Mouse (Mus musculus) urinary bladder, adult 18-20 months (tissue): Measurements from ENCODE around the gene Ttll5.

Experiments
- DNase-seq, 2 experiments: peaks; one replicate each; pipeline ENCODE4 v3.0.0; 2022; ENCODE audit warnings: low spot score in 2 of 2, mixed read lengths in 2 of 2

Ttll5 gene

DNA sequence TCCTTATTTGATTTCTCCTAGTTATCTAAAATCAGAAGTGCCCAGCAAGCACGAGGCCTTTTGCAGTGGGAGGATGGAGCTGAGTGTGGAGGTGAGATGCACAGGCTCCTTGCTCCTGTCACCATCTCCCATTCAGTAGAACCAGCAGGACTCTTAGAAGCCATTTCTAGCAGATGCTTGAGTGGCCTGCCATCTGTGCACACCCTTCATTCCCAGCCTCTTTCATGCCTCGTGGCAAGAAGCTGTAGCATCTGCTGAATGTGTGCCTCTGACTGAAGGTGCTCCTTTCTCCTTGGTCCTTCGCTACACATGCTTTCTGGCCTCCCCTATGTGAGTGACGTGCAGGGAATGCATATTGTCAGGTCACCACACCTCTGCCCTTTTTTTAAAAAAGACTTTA is 143.9 kb downstream of the Ttll5 start:
- DNase-seq, result no peak

DNA sequence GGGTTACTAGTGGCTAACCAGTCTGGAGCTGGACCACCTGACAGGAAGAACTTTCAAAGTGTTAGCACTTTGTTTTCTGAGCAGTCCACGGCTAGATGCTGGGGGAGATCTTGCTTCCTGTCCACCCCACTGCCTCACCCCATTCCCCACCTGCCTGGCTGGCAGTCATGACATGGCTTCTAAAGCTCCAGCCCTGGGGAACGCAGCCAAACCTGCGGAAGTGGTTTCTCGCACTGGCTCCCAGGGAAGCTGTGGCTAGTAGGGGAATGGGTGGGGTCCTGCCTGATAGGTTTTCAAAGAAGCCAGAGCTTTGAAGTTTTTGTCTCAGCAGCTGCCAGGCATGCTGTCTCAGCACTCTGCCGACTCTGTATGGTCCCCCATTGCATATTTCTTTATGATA is 145.1 kb downstream of the Ttll5 start:
- DNase-seq, result no peak

DNA sequence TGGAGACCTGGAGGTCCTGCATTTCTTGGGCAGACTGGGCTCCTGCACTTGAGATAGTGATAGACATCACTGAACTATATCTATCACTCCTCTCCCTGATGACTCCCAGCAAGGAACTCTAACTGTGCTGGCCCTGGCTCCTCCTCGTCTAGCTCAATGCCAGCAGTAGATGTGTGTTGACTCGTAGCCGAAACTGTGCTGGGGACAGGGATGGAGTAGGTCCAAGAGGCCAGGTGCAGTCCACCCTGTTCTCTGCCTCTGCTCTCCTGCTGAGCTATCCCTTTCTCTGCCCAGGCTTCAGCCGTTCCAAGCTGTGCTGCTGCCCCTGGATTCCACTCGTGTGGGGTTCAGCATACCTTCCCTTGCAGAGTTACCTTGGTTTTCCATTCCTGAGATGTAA is 145.7 kb downstream of the Ttll5 start:
- DNase-seq, result no peak

DNA sequence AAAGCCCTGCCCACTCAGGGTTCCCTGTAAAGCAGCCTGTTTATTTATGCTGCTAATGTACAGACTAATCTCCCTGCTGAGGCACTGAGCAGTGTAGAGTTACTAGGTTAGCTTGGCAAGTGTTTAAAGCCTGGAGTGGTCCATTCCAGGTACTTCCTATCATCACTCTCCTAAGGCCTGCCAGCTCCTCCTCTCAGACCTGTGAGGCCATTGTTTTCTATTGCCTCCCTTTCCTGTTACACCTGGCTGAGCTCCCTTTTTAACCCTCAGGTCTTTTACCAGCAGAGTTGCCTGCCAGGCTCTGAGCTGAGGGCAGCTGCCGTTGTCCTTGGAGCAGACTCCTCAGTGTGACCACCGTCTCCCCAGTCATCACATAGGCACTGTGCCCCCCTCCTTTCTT is 146.3 kb downstream of the Ttll5 start:
- DNase-seq, result no peak

DNA sequence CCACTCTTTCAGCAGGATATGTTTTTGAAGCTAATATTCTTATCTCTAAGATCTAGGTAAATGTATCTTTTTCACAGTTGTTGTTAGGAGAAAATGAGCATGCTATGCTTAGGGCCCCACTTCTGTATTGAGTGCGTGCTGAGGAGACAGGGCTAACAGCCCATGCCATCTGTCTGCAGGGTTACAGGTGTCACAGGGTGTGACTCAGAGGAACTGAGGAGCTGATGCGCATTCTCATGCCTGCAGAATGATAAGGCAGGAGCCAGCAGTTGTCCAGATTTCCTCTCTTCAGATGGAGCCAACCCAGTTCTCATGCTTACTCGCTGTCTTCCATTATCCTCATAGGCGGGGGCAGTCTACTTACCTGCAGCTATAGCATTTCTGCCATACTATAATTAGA is 147.2 kb downstream of the Ttll5 start:
- DNase-seq, result no peak

DNA sequence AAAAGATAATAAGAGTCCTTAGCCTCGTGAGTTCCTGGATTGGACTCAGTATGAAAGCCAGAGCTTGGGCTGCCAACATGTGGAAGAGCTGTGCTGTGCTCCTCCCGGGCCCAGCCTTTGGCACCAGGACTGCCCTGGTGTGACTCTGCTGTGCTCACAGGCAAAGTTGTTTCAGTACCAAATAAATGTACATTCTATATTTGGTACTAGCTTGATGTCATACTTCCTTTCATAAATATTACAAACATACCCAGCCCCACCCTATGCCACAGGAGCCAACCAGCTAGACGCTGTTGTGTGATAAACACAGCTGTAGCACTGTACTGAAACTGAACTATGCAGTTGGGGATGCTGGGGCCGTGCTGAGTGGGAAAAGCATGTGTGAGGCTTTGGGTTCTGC is 149.1 kb downstream of the Ttll5 start:
- DNase-seq, result no peak

DNA sequence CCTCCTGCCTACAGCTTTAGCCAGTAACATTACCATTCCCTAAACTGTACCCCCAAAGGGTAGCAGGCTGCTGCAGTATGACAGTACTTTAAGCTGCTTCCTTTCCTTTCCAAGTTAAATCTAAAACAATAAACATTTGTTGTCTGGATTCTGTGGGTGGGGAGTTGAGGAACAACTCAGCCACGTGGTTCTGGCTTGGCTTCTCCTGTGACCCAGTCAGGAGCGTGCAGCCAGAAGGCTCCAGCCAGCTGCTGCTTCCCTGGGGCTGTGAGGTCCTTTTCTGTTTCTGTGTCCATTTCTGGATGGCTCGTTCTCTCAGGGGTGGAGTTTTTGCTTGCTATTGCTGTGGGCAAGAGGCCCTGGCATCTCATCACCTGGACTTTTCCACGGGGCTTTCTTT is 149.6 kb downstream of the Ttll5 start:
- peak in 1 of 2 experiments; percentile 30 for DNase-seq

DNA sequence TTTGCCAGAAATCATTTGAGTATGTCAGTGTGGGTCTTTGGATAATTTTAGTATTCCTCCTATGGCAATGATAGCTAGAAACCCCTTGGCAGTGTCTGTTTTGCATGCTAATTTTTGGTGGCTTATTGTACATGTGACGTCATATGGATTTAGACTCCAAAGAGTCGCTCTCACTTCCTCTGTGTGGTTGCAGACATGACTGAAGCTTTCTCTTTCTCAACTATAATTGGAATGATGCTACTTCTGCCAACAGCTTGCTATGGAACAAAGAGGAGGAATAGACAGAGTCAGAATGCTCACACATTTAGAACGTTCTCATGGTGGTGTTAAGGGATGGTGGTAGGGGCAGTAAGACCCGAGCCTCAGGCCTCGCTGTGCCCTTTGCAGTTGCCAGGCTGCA is 155.5 kb downstream of the Ttll5 start:
- DNase-seq, result no peak

DNA sequence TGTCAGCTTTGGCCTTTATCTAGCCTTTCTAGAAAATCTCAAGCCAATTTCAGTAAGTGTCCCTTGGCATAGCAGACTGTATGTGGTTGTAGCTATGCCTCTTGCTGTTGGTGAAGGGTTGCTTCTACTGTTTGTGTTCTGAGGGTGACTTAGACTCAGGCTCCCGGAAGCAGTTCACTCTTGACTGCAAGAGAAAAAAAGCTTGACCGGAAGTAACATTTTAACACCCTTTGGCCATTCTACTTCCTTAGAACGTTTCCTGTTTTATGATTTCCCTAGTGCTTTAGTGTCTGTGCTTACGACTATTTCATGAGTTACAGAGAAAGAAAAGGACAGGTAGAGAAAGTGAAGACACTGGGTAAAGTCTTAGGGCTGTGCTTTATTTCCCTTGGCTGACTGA is 161.1 kb downstream of the Ttll5 start:
- DNase-seq, result no peak

DNA sequence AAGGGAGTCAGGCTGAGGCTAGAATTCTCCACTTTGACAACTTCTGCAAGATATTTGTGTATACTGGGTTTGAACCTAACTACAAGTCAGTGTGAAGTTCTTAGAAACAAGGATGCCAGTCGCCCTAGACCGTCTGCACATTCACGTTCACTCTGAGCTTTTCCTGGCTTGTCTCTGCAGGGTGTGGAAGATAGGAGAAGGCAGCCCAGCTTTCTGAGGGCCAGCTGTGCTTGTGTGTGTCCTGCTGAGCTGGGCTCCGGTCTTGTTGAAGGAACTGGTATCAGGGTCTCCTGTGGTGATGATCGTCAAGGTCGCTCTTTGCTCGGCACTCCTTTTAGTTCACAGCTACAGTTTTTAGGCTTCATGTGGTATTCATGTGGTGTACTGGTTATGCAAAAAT is 161.6 kb downstream of the Ttll5 start:
- no peak for DNase-seq

DNA sequence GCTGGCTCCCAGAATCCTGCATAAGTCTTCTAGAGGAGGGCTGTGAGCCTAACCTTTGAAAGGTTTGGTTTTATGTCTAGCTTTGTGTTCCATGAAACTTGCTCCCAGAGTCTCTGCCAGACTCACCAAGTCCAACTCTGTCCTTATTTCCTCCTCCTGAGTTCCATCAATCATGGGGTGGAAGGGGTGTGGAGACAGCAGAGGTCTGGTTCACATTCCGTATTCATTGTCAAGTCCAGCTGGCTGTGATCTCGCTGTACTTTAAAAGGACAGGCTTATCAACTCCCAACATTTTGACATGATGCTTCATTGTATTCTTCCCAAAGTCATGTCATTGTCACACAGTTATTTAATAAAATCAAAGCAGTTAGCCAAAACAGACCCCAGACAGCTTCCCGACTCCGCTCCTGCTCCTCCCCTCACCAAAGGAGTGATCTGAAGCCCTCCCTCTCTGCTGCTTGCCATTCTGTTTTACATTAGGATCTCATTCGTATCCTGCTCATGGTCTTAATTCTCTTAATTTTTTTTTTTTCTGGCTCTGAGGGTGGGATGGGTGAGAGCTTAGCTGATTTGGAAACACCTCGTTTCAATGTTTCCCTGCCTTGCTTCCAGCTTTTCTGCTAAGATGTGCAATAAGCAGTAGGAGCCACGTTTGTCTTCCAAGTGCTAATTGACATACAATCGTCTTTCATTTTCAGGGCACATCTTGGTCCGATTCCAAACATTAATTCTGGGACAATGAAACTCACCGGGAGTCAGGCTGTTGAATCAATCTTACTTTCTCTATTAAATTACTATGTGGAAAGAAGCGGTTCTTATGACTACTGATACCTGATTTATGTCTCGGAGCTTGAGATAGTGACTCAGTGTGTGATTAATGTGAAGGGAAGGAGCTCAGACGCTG is 162.3 kb downstream of the Ttll5 start:
- no peak for DNase-seq

DNA sequence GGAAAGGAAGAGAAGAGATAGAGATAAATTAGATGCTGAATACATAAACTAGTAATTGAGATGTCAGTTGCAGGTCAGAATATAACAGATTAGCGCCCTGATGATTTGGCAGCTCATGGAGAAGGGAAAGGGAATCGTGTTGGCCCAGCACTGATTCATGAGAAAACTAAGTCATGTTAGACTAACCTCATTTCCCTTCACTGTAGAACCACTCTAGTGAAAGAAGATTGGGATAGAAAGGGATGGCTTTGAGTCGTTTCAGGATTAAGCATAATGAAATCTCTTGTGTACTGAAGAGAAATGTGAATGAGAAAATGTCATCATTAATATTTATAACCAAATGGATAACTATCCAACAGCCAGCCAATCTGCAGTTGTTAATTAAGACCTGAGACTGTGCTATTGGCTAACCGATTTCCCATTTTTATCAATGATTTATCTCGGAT is 163.0 kb downstream of the Ttll5 start:
- no peak for DNase-seq

DNA sequence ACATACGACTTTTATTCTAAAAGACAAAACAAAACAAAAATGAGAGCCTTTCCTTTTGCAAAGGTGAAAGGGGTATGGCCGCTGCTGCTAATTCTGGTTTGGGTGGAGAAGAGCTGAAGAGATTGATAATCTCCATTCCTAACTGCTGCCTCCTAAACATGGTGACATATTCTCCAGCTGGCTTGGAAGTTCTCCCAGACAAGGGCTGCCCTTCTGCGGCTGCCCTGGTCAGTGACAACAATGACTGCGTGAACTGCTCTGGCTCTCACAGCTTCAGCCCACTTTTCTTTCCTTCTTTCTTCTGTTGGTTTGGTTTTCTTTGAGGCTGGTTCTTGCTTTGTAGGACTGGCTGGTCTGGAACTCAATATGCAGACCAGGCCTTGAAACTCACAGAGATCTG is 163.7 kb downstream of the Ttll5 start:
- no peak for DNase-seq

DNA sequence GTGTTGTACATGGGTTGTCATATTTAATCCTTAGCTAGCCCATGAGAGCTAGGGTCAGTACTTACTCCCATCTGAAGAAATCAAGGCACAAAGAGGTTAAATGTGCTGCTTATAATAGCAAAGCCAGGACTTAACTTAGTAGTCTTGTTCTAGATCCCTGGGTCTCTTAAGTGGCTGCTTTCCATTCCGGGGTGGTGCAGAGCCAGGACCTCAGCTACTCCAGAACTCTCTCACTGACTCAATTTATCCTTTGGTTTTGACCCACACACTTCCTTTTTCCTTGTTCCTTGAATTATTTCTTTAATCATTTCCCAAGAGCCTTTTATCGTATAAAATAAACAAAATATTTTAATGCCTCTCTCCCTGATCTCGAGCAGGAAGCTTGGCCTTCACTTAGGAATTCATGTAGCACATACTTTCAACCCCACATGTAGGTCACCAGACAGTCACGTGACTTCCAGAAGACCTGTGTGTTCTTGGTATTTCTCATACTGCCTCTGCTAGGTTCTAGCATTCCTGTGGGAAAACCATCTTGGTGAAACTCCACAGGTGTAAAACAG is 164.4 kb downstream of the Ttll5 start:
- no peak for DNase-seq

DNA sequence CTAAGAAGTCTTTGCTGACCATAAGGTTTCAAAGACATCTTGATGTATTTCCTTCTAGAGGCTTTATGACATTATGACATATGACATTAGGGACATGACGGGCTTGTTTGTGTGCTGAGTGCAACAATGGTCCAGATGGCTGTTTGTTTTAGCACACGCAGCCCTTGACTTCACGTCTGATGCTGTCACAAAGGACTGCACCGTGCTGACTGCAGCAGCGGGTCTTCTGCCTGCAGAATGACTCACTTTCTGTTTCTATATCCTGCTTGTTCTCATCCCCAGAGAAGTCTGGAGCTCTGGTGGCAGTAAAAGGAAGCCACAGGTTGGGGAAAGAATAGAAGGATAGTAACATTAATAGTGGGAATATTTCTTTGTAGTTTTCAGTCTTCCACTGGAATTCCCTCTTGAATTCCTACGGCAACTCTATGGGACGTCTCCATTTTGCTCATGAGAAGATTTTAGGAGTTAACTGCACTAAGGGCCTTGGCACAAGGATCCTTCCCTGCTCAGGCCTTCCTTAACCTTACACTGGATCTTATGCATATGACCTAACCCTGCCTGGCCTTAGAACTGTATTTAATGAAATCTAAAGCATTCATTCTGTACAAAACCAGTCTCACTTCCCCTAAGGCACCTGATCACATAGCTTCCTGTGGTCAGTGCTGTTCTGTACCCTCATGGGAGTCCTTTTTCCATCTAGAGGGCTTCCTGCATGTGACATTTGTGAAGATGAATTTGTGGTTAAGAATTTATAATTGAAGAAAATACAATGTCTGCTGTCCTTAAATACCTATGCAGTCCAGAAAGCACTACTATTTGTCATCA is 167.8 kb downstream of the Ttll5 start:
- no peak for DNase-seq

DNA sequence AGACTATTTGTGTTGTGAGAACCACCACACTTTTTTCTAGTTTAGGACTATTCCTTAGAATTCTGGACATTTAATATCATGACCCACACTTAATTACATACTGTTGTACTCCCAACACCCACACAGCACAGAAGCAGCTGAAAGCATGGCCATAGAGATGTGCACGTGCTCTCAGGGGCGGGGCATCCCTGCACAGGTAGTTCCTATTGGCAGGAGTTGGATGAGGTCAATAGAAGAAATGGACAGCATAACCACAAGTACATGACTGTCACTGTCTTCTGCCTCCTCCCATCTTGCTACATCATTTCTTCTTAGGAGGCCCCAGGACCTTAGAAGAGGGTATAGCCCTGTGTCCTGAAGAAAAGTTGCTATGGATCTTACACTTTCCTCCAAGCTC is 168.4 kb downstream of the Ttll5 start:
- DNase-seq, result no peak

DNA sequence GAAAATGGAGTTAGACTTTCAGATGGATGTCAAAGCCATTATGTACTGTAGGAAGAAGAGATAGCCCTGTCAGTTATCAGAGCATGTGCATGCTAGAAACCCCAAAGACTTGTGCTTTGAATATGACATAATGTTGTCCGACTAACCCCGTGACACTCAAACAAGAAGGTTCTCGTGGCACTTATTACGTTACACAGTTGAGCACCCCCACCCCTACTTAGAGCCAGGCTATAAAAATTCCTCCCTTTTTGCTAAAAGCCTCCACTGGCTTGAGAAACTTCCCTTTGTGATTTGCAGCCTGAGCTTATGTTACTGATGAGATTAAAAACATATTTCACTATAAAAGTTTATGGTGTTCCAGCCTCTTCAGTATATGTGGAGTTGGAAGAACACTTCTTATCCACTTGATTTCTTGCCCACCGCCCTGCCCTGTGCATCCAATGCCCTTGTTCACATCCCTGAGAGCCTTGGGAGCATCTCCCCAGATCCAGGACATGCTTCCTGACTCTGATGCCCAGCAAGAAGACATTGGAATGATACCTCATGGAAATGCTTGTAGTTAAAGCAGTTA is 169.4 kb downstream of the Ttll5 start:
- DNase-seq, result no peak

DNA sequence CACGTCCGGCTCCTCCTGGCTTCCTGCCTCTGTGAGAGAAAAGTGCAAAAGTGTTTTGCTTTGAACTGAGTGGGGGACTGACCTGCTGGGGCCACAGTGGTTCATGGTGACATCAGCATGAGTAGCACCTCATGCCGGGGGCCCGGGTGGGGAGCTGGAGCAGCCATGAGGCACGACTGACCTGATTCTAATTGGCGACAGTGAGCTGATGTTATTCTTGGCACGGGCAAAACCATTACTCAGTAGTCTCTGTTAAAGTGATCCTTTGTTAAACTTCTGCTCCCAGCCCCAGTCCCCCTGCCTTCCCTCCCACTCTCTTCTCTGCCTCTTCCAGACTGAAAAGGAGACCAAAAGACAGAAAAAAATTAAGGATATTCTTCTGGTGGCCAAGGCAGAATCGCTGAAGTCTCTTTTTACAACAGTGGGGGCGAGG is 176.2 kb downstream of the Ttll5 start:
- DNase-seq, result peak in 1 of 2 experiments; percentile 24

DNA sequence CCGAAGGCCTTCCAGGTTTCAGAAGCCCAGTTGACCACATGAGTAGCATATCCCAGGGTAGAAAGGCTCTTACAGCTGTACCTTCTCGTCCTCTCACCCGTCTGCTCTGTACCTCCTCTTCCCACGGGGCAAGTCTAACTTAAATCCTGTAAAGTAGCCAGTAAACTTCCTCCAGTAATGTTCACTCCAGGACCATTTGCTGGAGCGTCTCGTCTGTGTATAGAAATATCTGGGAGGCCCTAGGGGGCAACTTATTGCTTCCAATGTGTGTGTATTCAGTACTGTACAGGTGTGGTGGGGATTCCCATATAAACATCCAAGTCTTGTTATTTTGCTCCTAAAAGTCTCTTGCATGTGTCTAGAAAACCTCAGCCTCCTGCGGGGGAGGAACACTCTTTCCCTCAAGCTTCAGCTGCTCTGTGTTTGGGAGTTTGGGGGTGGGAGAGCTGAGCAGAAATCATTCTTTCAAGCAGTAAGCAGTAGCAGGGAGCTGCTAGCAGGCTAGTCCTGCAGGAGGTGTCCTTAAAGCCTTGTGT is 176.7 kb downstream of the Ttll5 start:
- DNase-seq, result no peak

DNA sequence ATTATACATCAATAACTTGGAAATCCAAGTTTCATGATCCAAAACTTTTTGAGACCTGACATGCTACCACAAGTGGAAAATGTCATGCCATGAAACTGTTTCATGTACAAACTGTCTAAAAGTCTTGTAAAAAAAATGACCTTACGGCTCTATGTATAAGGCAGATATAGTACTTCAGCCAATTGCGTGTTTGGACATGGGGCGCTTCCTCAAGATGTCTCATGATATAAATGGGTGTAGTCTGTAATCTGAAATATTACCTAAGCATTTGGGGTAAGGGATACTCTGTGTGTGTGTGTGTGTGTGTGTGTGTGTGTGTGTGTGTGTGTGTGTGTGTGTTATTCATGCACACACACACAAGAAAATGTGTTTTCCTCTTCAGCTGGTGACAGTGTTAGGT is 180.2 kb downstream of the Ttll5 start:
- no peak for DNase-seq

DNA sequence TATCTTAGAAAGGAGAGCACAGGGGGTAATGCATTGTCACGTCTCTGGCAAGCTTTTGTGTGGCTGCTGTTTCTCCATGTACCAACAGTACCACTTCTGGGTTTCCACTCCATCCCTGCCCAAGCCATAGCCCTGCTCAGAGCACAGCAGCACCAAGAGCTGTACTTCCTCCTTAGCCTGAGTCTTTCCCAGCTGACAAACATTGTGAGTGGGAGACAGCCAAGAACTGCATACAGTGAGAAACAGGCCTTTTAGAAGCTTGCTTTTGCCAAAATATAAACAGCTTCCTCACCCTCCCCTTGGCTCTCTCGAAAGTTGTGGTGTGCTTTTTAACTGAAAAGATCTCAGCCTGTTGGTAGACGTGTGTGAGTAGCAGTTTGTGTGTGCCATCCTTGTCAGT is 182.9 kb downstream of the Ttll5 start:
- DNase-seq, result no peak

DNA sequence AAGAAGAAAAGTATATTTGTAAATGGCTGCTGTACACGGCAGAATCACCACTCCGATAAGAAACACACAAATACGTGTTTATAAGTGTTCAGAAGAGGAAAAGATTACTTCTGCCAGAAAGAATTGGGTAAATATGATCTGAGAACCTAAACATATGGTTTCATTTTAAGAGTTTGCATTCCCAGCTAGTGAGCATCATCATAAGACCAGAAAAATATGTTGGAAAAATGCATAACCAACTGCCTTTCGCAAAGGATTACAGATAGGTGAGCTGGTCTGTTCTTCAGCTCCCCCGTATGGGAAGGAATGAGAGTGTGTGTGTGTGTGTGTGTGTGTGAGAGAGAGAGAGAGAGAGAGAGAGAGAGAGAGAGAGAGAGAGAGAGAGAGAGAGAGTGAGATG is 186.2 kb downstream of the Ttll5 start:
- no peak for DNase-seq
